Comparison of ENCODE assay signal across 7 mouse cellular contexts in genomic region chr3:106721397-106722027, GRCm38 (mm10). TPM values are rescaled to one million over a fixed set of nuclear protein-coding genes. Genes with fewer than 3 reads are reported as not detected.
DNase-seq lines count a peak whose midpoint lies in the region; ATAC-seq lines count a peak whose summit lies in the region.

No protein-coding gene starts in this region.

- H3K36me3 ChIP-seq in intestine, embryonic 15.5 days, result no peaks in the 10 kb centered on the region
- H3K36me3 ChIP-seq in midbrain, embryonic 10.5 days, result no peaks in the 10 kb centered on the region

- WGBS in intestine, embryonic 15.5 days, result 2% methylated on average over 31 of the region's 31 CpGs
- 2% methylated on average over 31 of the region's 31 CpGs for WGBS in midbrain, embryonic 10.5 days

- H3K27ac ChIP-seq in intestine, embryonic 15.5 days, result peak overlapping the region; percentile 96
- peak overlapping the region; percentile 86 for H3K27ac ChIP-seq in midbrain, embryonic 10.5 days (replicated peaks)

- peak overlapping the region; percentile 57 for H3K9ac ChIP-seq in intestine, embryonic 15.5 days

- no peaks in the 10 kb centered on the region for H3K9me3 ChIP-seq in intestine, embryonic 15.5 days
- peaks cover 10% of the 10 kb centered on the region; the same call in 1 of the 2 replicates for H3K9me3 ChIP-seq in midbrain, embryonic 10.5 days (replicated peaks)

- peak; percentile 99 for ATAC-seq in intestine, embryonic 15.5 days

- H3K4me3 ChIP-seq in intestine, embryonic 15.5 days (replicated peaks), result peak overlapping the region; percentile 63
- peak overlapping the region; percentile 73 for H3K4me3 ChIP-seq in midbrain, embryonic 10.5 days

- H3K27me3 ChIP-seq in intestine, embryonic 15.5 days (replicated peaks), result no peaks in the 10 kb centered on the region
- no peaks in the 10 kb centered on the region for H3K27me3 ChIP-seq in midbrain, embryonic 10.5 days (ENCODE audit: low read depth, poor library complexity, severe bottlenecking)

- peak overlapping the region; percentile 57 for H3K4me2 ChIP-seq in intestine, embryonic 15.5 days (replicated peaks)

- H3K4me1 ChIP-seq in intestine, embryonic 15.5 days (replicated peaks), result no peaks in the 10 kb centered on the region
- peaks cover 4% of the 10 kb centered on the region; the same call in 1 of the 2 replicates for H3K4me1 ChIP-seq in midbrain, embryonic 10.5 days

- peak; percentile 97 for DNase-seq in adrenal gland, adult 2 months
- peak; percentile 89 for DNase-seq in embryo, embryonic 11.5 days (ENCODE audit: low read depth, low spot score)
- DNase-seq in gastrocnemius, postnatal 36 days, result peak; percentile 89 to 95
- DNase-seq in left cerebral cortex, postnatal 25 days (ENCODE audit: low spot score in 2 of 2), result peak; percentile 95 to 99
- DNase-seq in midbrain, embryonic 10.5 days (ENCODE audit: low spot score), result peak; percentile 91
- DNase-seq in right cerebral cortex, postnatal 4 days, result peak; percentile 89

- intact Hi-C loops in gastrocnemius, postnatal 36 days (cut with DNase I), result no loop called here
- intact Hi-C loops in left cerebral cortex, postnatal 25 days (cut with DNase I), result loop anchor here (1.0 kb wide), 2 partner anchors 36 to 174 kb away; partner anchors contain the start of genes Cept1 and Dram2

RNA-seq across cellular contexts. Expression of gene Lrif1, which starts 36.7 kb away (rescaled TPM):
- total RNA-seq in adrenal gland, adult 2 months (2021), result 10 to 100 TPM; 16.5 to 17.2 TPM
- 0.85 TPM in 2 replicates for polyA plus RNA-seq in adrenal gland, adult 2 months (2012; rRNA removed)
- total RNA-seq in gastrocnemius, postnatal 36 days (2021), result 1 to 10 TPM; 6.7 to 8.7 TPM
- 10.8 and 14.1 TPM in 2 replicates for polyA plus RNA-seq in intestine, embryonic 15.5 days (2015; fragmentation: Nextera tagmentation; extraction: Ambion mirVana)
- 10 to 100 TPM; 20.9 to 27.3 TPM for total RNA-seq in left cerebral cortex, postnatal 25 days (2021)
- 14.0 and 16.8 TPM in 2 replicates for polyA plus RNA-seq in midbrain, embryonic 10.5 days (2016; fragmentation: Nextera tagmentation; extraction: Ambion mirVana)

Comparison
In these comparisons a context has a peak if more than half of its experiments do, and no peak if none do; other contexts are left out.
1. Peak in every context shown above with its lines: DNase-seq, ATAC-seq, H3K4me3 ChIP-seq and H3K27ac ChIP-seq.